Mouse (Mus musculus): Measurements from ENCODE around the gene Kcnk1.
A peak's percentile ranks its signal among the peaks of the same experiment; 100 is the strongest.

Kcnk1 gene

DNA sequence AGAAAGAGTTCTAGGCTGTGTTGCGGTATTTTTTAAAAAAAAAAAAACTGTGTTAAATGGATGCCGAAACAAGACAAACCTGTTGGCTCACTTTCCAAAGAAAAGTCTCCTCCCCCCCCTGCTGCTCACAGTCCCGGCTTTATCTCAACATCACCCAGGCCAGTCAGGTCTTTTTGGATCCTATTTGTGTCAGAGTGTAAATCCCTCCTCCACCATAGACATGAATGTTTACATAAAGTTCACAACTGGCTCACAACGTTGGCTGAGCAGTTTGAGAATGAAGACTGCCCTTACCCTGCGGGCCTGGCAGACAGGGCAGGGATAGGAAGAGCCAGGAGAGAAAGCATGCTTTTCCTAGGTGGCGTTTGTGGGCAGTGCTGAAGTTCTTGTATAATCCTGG is 2.0 kb downstream of the Kcnk1 start:
- peak; percentile 49 to 64 for DNase-seq

DNA sequence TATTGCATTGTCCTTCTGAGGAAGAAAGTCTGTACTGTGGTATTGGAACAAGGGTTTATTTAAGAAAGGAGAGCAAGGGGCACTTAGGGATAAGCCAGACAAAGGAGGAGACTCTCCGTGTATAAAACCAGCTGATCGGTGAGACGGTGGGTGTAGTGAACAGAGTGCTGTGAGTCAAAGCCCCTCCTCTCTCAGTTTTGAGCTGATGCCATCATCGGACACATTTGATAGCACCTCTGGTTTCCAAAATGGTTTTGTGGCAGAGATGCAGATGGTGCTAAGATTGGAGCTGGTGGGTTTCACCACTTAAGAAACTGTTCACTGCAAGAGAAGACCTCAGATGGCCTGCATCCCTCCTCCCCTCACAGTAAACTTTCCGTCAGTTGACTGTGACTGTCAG is 2.6 kb downstream of the Kcnk1 start:
- peak in 1 of 2 experiments; percentile 47 for DNase-seq

DNA sequence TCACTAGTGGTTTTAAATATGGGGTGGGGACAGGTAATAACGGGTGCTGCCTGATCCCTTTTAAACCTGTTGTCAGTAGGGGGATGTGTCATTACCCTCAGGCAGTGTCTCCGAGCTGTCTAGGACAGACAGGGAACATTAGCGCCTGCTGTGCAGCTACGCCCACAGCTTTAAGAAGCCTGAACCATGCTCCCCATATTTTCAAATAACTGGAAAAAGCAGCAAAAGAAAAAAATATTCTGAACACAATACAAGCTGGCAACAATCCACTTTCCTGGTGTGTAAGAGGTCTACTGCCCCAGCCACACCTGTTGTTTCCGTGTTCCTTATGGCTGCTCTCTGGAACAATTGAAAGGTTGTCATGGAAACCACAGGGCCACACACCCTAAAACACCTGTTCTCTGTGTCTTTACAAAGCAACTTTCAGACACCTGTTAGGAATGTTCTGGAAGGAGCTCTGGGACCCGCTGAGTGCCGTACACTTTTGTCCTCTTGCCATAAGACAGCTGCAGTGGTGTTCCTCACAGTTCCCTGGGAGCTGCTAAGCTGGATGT is 4.9 kb downstream of the Kcnk1 start:
- no peak for DNase-seq

DNA sequence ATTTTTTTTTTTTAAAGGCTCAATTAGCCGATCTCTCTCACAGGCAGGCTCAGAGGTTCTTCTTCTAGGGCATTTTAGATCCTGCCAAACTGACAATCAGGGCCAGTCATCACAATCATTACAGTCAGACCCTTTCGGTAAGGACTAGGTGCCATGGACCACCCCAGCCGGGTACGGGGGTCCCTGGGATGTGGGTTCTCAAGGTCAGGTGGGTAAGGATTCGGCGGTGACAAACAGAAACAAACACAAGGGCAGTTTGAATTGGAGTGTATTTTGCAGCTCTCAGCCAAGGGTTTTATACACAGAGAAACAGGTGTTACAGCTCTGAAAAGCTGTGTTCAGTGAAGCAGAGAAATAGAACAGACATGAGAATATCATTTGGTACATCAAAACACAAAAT is 8.6 kb downstream of the Kcnk1 start:
- DNase-seq: no peak

DNA sequence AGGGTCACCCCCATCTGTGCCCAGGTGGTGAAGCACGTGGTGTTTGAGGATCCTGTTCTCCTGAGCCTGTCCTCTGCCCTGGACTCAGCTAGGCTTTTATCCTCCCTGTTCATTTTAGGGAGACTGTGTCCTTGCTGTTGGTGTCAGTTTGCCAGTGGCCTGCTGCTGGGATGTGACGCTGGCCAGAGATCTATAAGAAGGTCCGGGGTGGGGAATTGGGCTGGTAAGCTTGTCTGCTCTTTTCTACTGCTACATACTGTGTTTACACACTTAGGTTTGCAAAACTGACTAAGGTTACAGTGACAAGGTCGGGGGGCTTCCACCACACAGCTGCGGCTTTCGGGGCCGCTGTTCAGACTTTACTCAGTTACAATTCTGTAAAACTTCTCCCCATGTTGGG is 10.0 kb downstream of the Kcnk1 start:
- peak in 1 of 2 experiments; percentile 43 for DNase-seq

DNA sequence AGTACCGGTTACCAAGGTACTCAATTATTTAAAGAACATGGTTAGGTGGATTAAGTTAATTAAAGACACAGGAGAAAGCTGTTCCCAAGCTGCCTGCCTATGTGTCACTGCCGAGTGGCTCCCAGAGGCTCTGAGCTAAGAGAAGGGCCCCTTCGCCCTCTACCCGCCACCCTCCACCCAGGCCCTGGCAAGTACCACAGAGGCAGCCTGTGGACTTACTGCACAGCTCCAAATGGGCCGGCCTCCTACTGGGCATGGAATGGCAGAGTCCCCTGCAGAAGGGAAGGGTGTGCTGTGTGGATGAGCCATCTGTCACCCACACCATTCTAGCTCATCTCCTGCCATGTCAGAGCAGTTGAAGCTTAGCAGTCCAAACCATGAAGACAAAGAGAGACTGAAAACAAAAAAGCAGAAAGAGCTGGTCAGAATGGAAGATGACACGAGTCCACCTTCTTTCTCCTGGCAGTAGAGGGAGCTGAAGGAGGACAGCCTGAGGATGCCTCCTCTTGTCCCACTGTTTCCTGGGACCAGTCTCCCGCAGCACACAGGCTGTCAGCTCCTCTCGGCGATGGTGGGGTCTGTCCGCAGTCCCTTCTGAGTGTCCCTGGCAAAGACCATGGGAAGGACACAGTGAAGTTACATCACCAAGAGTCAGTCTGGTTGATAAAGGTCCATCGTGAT is 11.5 kb downstream of the Kcnk1 start:
- peak; percentile 88 to 94 for DNase-seq

DNA sequence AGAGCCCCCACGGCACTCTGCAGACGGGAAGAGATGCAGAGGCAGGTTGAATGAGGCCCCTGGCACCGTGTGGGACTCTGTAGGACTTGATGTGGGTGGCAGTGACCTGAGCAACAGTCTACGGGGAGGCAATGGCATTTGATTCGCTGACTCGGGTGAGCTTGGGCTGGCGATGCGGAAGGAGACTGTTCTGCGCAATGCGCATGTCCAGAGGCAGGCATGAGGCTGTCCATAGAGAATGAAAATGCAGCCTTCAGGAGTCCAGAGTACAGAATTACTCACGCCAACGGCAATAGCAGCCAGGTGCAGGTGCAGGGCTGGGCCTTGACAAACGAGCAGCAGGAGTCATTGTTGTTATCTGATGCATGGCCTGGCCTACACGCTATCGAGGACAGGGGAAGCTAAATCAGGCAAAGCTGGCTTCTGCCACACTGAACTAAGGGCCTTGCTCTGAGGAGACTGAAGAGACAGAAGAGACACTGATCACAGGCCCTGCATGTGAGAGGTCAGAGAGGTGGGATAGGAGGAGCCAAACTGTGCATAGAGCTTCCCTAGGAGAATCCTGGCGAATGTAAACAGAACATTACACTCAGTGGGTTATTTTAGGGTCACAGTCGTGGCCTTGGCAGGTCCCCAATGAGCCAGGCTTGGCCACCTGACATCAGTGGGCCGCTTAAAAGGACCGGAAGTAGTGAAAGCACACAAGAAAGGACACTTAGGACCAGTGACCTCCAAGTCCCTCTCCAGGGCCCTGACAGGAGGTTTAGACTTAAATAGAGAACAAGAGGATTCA is 12.8 kb downstream of the Kcnk1 start:
- peak in 1 of 2 experiments; percentile 55 for DNase-seq

DNA sequence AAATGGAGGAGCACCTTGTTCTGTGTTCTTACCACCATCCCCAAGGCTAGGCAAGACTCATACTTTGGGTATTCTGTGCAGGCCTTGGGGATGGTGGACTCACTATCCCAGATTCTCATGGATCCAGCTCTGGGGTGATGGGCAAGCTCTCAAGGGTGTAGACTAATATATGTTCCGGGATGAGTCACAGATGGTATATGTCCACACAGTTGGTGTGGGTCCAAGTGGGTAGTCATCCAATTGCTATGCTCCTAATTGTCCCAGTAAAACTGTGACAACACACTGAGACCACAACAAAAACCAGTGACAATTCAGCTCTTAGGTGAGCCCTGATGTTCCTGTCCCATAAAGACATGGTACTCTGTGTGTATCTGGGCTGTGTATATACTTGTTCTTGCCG is 14.0 kb downstream of the Kcnk1 start:
- DNase-seq: peak; percentile 66 to 68

DNA sequence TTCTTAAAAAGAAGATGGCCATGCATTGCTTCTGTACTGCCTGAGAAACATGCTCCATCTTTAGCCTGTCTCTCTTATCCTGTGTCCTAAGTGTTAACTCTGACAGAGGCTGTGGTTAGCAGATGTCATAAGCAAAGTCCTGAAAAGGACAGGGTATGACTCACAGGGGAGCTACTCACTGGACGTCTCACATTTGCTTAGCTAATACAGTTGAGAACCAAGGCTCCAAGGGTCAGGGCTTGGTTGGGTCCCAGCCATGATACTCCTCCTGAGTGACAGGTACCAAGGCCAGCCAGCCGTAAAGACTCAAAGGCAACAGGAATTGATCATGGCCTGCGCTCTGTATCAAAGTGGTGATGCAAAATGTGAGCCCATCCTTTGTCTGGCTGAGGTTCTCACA is 15.9 kb downstream of the Kcnk1 start:
- DNase-seq: no peak

DNA sequence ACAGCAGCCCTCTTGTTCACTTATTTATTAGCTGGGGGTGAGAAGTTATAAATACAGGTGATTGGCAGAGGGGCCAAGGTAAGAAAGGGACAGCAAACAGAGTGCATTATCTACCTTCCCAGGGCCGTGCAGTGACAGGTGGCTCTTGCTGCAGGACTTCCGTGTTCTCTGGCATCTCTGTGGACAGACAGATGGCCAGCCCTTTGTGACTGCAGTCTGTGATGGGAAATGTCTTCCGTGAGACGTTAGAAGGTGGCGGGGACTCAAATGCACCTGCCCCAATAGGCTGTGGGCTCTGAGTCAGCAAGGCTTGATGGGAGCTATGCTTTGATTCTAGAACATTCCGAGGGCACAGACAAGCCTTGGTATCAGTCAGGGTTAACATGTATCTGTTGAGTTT is 17.4 kb downstream of the Kcnk1 start:
- peak; percentile 78 to 86 for DNase-seq

DNA sequence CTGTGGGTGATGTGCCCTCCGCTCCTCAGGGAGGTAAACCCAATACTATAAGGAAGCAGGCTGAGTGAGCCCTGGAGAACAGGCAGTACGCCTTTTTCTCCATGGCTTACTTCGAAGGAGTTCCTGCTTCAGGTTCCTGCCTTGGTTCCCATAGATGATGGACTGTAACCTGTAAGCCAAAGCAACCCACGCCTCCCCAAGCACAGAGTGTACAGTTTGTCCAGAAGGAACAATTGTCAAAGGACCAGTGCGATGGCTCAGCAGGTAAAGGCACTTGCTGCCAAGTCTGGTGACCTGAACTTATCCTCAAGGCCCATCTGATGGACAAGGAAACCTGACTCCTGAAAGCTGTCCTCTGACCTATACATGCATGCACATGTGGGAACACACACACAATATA is 18.7 kb downstream of the Kcnk1 start:
- DNase-seq: peak in 1 of 2 experiments; percentile 65

DNA sequence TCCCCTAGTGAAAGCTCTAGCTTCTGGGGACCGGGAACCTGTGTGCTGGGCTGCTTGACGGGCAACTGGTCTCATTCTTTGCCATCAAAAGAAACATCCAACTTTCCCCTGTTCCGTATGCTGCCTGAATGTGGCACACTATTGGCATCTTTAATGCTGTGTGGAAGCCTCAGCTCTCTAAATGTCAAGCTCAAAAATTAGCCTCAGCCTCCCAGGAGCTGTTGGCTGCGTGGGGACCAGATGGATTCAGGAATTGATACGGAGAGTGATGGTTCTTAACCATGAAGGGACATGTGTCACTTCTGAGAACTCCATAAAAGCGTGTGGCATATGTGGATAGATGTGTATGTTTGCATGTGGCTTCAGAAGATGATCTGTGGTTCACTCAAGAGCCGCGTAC is 27.0 kb downstream of the Kcnk1 start:
- no peak for DNase-seq

DNA sequence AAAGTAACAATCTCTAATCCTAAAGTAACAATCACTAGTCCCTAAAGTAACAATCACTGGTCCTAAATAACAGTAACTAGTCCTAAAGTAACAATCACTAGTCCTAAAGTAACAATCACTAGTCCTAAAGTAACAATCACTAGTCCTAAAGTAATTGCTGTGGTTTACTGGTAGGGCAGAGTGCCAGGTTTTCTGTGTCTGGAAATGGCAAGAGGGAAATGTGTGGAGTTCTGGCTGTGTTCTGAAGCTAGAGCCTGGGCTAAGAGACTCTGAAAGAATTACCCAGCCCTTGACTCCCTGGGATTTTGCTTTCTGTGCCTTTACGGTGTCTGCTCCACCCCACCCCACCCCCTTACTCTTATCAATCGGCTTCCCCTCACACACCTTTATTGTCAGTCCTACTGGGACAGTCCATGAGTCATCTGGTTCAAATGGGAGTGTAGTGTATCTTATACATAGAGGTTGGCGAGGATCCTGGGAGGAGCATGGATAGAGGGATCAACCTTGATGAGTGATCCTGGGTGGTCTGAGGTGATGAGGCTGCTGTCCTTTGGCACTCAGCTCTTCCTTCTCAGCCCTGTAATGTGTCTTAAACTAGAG is 28.8 kb downstream of the Kcnk1 start:
- DNase-seq: peak in 1 of 2 experiments; percentile 52

DNA sequence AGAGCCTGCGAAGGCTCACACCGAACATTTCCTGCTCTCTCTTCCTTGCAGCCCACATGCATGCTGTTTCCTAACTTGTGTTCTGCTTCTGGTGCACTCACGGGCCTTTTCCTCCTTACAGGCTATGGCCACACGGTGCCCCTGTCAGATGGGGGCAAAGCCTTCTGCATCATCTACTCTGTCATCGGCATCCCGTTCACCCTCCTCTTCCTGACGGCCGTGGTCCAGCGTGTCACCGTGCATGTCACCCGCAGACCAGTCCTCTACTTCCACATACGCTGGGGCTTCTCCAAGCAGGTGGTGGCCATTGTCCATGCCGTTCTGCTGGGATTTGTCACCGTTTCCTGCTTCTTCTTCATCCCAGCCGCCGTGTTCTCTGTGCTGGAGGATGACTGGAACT is 29.9 kb downstream of the Kcnk1 start:
- DNase-seq: peak in 1 of 2 experiments; percentile 27

DNA sequence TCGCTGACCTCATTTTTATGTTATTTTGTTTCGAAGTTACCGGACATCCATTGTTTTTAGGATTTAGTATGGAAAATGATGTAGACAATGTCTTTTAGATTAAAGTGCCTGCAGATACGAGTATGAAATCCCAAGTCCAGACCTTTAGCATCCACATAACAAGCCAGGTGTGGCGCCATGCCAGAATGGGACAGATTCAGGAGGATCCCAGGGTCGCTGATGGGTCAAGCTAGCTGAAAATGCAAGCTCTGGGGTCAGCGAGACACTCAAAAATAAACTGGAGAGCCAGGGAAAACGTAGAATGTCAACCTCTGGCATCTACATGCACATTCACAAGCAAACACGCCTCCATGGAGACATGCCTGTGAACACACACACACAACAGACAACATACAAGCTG is 31.2 kb downstream of the Kcnk1 start:
- peak in 1 of 2 experiments; percentile 48 for DNase-seq

DNA sequence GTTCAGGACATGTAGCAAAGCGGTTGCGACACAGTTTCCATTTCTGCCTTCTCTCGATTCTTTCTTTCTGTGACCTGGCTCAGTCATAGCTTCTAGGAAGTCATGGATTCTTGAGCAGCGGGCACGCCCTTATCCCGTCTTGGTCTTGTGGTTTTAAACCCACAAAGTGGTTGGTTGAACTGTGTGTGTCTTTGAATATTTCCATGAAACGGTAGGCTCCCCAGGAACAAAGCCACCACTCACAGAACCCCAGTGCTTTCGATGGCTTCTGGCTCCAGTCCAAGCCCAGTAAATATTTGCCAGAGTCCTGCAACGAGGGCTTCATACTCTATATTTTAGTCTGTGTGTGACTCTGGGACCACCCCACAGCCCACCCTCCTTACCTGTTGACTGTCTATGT is 31.6 kb downstream of the Kcnk1 start:
- peak in 1 of 2 experiments; percentile 67 for DNase-seq

DNA sequence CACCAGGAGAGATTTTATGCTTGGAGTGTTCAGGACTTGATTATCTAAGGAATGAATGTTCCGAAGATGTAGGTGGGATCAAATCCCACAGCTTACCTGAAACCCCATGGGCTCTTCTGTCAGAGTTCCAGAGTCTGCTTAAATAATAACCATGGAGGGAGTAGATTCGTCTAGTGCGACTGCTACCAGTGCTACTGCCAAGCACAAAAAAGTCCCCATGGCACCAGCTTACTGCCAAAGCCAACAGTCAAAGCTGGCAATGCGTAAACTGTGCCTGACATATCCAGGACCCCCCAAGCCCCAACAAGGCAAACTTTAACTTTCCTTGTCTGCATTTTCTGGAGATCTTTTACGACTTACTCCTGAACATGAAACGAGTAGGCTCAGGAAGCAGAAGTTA is 32.5 kb downstream of the Kcnk1 start:
- peak in 1 of 2 experiments; percentile 68 for DNase-seq

DNA sequence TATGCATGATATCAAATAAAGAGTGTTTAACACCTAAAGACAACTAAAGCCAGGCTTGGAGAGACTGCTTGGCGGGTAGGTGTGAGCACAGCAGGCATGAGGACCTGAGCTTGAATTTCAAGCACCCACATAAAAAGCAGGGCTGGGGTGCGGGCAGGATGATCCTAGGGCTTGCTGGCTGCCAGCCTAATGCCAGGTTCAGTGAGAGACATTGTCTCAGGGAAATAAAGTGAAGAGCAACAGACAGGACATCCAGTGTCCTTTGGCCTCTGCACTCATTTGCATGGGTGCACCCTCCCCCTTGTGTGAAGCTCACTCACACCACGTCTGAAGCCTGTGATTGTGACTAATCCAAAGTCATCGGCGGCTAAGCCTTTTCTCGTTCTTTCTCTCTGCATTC is 34.0 kb downstream of the Kcnk1 start:
- peak in 1 of 2 experiments; percentile 24 for DNase-seq

DNA sequence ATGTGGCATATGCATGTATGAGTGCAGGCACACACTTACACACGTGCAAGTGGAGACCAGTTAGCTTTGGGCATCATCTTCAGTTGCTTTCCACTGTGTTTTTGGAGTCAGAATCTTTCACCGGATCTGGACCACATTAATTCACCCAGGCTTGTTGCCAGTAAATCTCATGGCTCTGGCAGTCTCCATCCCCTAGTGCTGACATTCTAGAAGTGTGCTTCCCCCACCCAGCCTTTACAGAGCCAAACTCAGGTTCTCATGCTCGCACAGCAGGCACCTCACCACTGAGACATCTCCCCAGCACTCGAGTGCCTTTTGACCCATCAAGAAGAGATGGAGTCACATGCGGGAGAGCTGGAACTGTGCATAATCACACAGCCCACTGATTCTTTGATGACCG is 37.8 kb downstream of the Kcnk1 start:
- DNase-seq: peak; percentile 73 to 84

DNA sequence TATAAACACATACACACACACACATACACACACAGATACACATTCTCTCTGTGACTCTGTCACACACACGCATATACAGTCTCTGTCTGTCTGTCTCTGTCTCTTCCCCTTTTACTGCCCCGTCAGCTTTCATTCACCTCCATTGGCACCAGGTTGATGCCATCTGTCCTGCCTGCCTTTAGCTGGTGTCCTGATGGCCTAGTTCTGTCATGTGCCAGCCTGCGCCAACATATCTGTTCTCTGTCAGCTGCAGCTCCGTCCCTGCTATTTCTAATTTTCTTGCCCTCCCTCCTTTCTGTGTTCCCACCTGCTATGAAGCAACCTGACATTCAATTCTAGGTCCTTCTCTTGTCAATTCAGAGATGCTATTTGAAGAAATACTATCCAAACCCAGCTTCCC is 40.1 kb downstream of the Kcnk1 start:
- peak; percentile 87 to 94 for DNase-seq

DNA sequence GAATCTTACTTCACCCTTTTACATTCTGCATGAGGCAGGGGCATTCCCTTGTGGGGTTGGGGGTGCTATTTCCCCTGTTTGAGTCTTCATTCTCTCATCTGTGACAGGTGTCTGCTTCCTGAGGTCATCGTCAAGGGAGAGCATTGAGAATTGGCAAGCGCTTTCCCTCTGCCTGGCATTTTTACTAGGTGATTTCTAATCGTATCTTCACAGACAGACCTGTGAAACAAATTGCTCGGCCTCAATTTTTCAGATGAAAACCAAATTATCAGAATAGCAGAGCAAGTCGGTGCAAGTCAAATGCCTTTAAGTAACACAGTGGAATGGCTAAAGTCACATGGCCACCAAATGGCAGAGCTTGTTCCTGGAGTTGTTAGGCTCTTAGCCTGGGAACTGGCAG is 41.4 kb downstream of the Kcnk1 start:
- DNase-seq: peak in 1 of 2 experiments; percentile 70

DNA sequence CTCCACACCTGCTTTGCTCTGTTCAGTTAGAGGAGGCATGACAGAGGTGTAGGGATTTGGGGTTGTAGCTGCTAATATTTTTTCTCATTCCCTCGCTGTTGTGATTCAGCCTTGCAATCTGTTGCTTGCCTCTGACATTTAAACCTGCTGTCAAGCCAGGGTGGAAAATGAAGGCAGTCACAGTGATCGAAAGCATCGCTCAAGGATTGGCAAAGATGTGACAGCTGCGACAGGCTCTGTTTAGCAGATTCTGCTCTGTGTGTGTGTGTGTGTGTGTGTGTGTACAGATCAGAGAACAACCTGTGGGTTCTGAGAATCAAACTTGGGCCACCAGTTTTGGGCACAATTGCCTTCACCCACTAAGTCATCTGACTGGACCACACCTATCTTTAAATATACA is 50.8 kb downstream of the Kcnk1 start:
- DNase-seq: no peak

DNA sequence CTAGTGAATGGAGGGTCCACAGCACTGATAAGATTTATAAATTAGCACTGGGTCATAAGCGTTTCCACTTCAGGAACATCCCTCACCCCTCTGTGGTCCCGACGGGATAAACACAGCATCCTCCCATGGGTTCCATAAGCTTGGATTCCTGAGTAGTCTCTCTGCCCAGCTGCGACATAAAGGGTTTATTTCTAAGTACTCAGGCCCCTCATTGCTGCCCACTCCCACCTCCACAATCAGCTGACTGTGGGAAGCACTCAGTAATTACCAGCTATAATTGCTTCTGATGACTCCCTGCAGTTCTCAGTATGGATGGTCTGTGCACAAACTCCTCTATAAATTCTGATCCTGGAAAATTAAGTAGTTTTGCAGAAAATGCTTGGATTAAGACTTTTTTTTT is 58.9 kb downstream of the Kcnk1 start:
- DNase-seq: no peak

DNA sequence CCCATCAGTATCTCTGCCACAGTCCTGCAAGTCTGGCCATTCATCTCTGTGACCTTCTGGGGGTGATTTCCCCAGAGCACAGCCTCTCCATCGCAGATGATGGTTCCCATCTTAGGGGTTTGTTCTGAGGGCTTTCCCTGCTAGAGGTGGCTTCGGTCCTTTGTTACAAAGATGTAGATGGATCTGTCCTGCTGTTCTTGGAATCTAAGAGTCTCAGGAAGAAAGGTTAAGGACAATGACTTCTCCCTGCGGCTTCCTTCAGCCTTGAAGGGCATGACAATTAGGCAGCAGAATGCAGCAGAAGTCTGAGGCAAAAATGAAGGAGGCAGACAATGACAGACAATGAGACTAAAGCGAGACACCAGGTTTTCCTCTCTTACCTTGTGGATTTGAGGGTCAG is 63.9 kb downstream of the Kcnk1 start:
- no peak for DNase-seq
